Mouse (Mus musculus) testis, postnatal 14 days (tissue): ENCODE results near the gene Gtpbp1.
"Not testable (repeated sequence)": the region's sequence is repeated elsewhere in the genome, so short reads cannot be mapped to it uniquely, and the experiment has no call there.

Source experiments
- DNase-seq: peaks from one replicate; pipeline ENCODE4 v3.0.0; 2021; ENCODE audit warnings: low spot score

Gene Gtpbp1

GRCm38 (mm10) chr15:79690426-79691022 is at the start of gene Gtpbp1:
Gtpbp1 (plus strand) TSS chr15:79690845.
- DNase-seq: peak; percentile 99

GRCm38 (mm10) chr15:79641135-79641817 is 49.4 kb upstream of the Gtpbp1 start:
- no peak for DNase-seq

- no peak for DNase-seq
These were observed 45.2 kb upstream of the Gtpbp1 start for GRCm38 (mm10) chr15:79645483-79645882.

GRCm38 (mm10) chr15:79648130-79648529 is 42.5 kb upstream of the Gtpbp1 start:
- no peak for DNase-seq

- DNase-seq: no peak
These were observed 40.1 kb upstream of the Gtpbp1 start for GRCm38 (mm10) chr15:79650569-79650968.

- DNase-seq: peak; percentile 51
These were observed 39.2 kb upstream of the Gtpbp1 start for GRCm38 (mm10) chr15:79651481-79651880.

GRCm38 (mm10) chr15:79656451-79656850 is 34.2 kb upstream of the Gtpbp1 start:
- DNase-seq: no peak

GRCm38 (mm10) chr15:79657837-79658530 is 32.7 kb upstream of the Gtpbp1 start:
- DNase-seq: peak; percentile 79

- DNase-seq: peak; percentile 93
These were observed 31.9 kb upstream of the Gtpbp1 start, which contains the start of the genes Fam227a and Cby1 for GRCm38 (mm10) chr15:79658531-79659375. Fam227a (minus strand) TSS chr15:79658956. Cby1 (plus strand) TSS chr15:79659199.

GRCm38 (mm10) chr15:79661852-79662251 is 28.8 kb upstream of the Gtpbp1 start:
- DNase-seq: peak; percentile 58

- DNase-seq: no peak
These were observed 26.0 kb upstream of the Gtpbp1 start for GRCm38 (mm10) chr15:79664666-79665065.

GRCm38 (mm10) chr15:79669195-79669594 is 21.4 kb upstream of the Gtpbp1 start:
- no peak for DNase-seq

- DNase-seq: peak; percentile 92
These were observed 20.2 kb upstream of the Gtpbp1 start, which contains the start of gene Tomm22 for GRCm38 (mm10) chr15:79670249-79670971. Tomm22 (plus strand) TSS chr15:79670861.

GRCm38 (mm10) chr15:79670972-79671299 is 19.7 kb upstream of the Gtpbp1 start:
- DNase-seq: peak; percentile 48

- not testable (repeated sequence) for DNase-seq
These were observed 18.8 kb upstream of the Gtpbp1 start for GRCm38 (mm10) chr15:79671828-79672348.

GRCm38 (mm10) chr15:79677936-79678335 is 12.7 kb upstream of the Gtpbp1 start:
- DNase-seq: no peak

GRCm38 (mm10) chr15:79681973-79682372 is 8.7 kb upstream of the Gtpbp1 start:
- no peak for DNase-seq

- DNase-seq: no peak
These were observed 7.5 kb upstream of the Gtpbp1 start for GRCm38 (mm10) chr15:79683146-79683545.

GRCm38 (mm10) chr15:79683707-79684465 is 6.8 kb upstream of the Gtpbp1 start:
- no peak for DNase-seq

- DNase-seq: no peak
These were observed 6.0 kb upstream of the Gtpbp1 start for GRCm38 (mm10) chr15:79684616-79685015.
